Mouse (Mus musculus): Measurements from ENCODE around the gene Gm2564. TPM values are rescaled to one million over a fixed set of nuclear protein-coding genes. Genes with fewer than 3 reads are reported as not detected.

The Gm2564 gene
- polyA plus RNA-seq (2014; fragmentation: Illumina TruSeq; extraction: RNeasy Lipid Tissue Mini Kit (QIAGEN cat#74804); ENCODE audit: low read depth, low replicate concordance) = not detected

GRCm38 (mm10) chr4:42629419-42629818, at the start of gene Gm2564:
Gm2564 (plus strand) TSS chr4:42629719.

GRCm38 (mm10) chr4:42611895-42612294, 17.6 kb upstream of the Gm2564 start, which contains the start of gene Gm10591:
Gm10591 (plus strand) TSS chr4:42612195.

GRCm38 (mm10) chr4:42654951-42655350, 25.4 kb downstream of the Gm2564 start, which contains the start of gene Ccl27b:
Ccl27b (plus strand) TSS chr4:42655251.

GRCm38 (mm10) chr4:42661793-42662192, 32.3 kb downstream of the Gm2564 start, which contains the start of gene Il11ra2:
Il11ra2 (minus strand) TSS chr4:42661893.

Other genes with a start within 250 kb of the Gm2564 start
- gene Gm21586, start 190.3 kb upstream of the Gm2564 start, polyA plus RNA-seq (2014; fragmentation: Illumina TruSeq; extraction: RNeasy Lipid Tissue Mini Kit (QIAGEN cat#74804); ENCODE audit: low read depth, low replicate concordance) = not detected
- not detected for gene Gm2163, start 163.0 kb upstream of the Gm2564 start, polyA plus RNA-seq (2014; fragmentation: Illumina TruSeq; extraction: RNeasy Lipid Tissue Mini Kit (QIAGEN cat#74804); ENCODE audit: low read depth, low replicate concordance)
- gene Fam205a2, start 101.5 kb upstream of the Gm2564 start, polyA plus RNA-seq (2014; fragmentation: Illumina TruSeq; extraction: RNeasy Lipid Tissue Mini Kit (QIAGEN cat#74804); ENCODE audit: low read depth, low replicate concordance) = not detected
- not detected for gene Gm10591, start 17.5 kb upstream of the Gm2564 start, polyA plus RNA-seq (2014; fragmentation: Illumina TruSeq; extraction: RNeasy Lipid Tissue Mini Kit (QIAGEN cat#74804); ENCODE audit: low read depth, low replicate concordance)
- gene Ccl27b, start 25.5 kb downstream of the Gm2564 start, polyA plus RNA-seq (2014; fragmentation: Illumina TruSeq; extraction: RNeasy Lipid Tissue Mini Kit (QIAGEN cat#74804); ENCODE audit: low read depth, low replicate concordance) = not detected
- gene Il11ra2, start 32.2 kb downstream of the Gm2564 start, polyA plus RNA-seq (2014; fragmentation: Illumina TruSeq; extraction: RNeasy Lipid Tissue Mini Kit (QIAGEN cat#74804); ENCODE audit: low read depth, low replicate concordance) = not detected
- gene 4930578G10Rik, start 105.8 kb downstream of the Gm2564 start, polyA plus RNA-seq (2014; fragmentation: Illumina TruSeq; extraction: RNeasy Lipid Tissue Mini Kit (QIAGEN cat#74804); ENCODE audit: low read depth, low replicate concordance) = not detected
- not detected for gene Ccl19, start 126.9 kb downstream of the Gm2564 start, polyA plus RNA-seq (2014; fragmentation: Illumina TruSeq; extraction: RNeasy Lipid Tissue Mini Kit (QIAGEN cat#74804); ENCODE audit: low read depth, low replicate concordance)
- not detected for gene Ccl21a, start 144.3 kb downstream of the Gm2564 start, polyA plus RNA-seq (2014; fragmentation: Illumina TruSeq; extraction: RNeasy Lipid Tissue Mini Kit (QIAGEN cat#74804); ENCODE audit: low read depth, low replicate concordance)
- not detected for gene Fam205a1, start 224.2 kb downstream of the Gm2564 start, polyA plus RNA-seq (2014; fragmentation: Illumina TruSeq; extraction: RNeasy Lipid Tissue Mini Kit (QIAGEN cat#74804); ENCODE audit: low read depth, low replicate concordance)
- not detected for gene Gm12394, start 227.1 kb downstream of the Gm2564 start, polyA plus RNA-seq (2014; fragmentation: Illumina TruSeq; extraction: RNeasy Lipid Tissue Mini Kit (QIAGEN cat#74804); ENCODE audit: low read depth, low replicate concordance)
- gene Fam205c, start 244.5 kb downstream of the Gm2564 start, polyA plus RNA-seq (2014; fragmentation: Illumina TruSeq; extraction: RNeasy Lipid Tissue Mini Kit (QIAGEN cat#74804); ENCODE audit: low read depth, low replicate concordance) = not detected

Data from liver, adult 10 weeks (tissue).